Mouse (Mus musculus): Measurements from ENCODE around the gene Pex14. TPM values are rescaled to one million over a fixed set of nuclear protein-coding genes. Genes with fewer than 3 reads are reported as not detected.

Gene Pex14
- polyA plus RNA-seq, 1 experiment from 2014 or later: 54.3 TPM

- peaks cover 56% of the 10 kb centered on the region for H3K4me1 ChIP-seq
- no peak overlapping the region for H3K4me3 ChIP-seq
- 0 out of 2 replicates have a peak, but pooled peaks have one; percentile 2 for ATAC-seq (ENCODE audit: low FRiP score, low read depth)
- H3K4me2 ChIP-seq (replicated peaks): peak overlapping the region; percentile 49
- no peaks in the 10 kb centered on the region for H3K9me3 ChIP-seq
- H3K27ac ChIP-seq: no peak overlapping the region
- H3K9ac ChIP-seq: no peak overlapping the region
- no peaks in the 10 kb centered on the region for H3K36me3 ChIP-seq
- H3K27me3 ChIP-seq: peaks cover 37% of the 10 kb centered on the region
- WGBS: 10% methylated on average over 10 of the region's 10 CpGs
These were observed 50.9 kb downstream of the Pex14 start for GRCm38 (mm10) chr4:149048625-149049228.

- Histone ChIP-seq H3K36me3 (no peaks in the 10 kb centered on the region), H3K4me1 (peaks cover 56% of the 10 kb centered on the region), H3K9me3 (no peaks in the 10 kb centered on the region), H3K9ac (no peak overlapping the region), H3K27ac (no peak overlapping the region), H3K4me2 (replicated peaks) (peak overlapping the region; percentile 21), H3K4me3 (no peak overlapping the region), H3K27me3 (peaks cover 37% of the 10 kb centered on the region)
- ATAC-seq (ENCODE audit: low FRiP score, low read depth): no peak
- 5% methylated on average over 10 of the region's 10 CpGs for WGBS
These were observed 52.3 kb downstream of the Pex14 start for GRCm38 (mm10) chr4:149047360-149047759.

GRCm38 (mm10) chr4:149045885-149046284 is 53.8 kb downstream of the Pex14 start:
- Histone ChIP-seq H3K9ac (no peak overlapping the region), H3K36me3 (no peaks in the 10 kb centered on the region), H3K4me2 (replicated peaks) (no peak overlapping the region), H3K4me3 (no peak overlapping the region), H3K27me3 (peaks cover 29% of the 10 kb centered on the region), H3K9me3 (no peaks in the 10 kb centered on the region), H3K27ac (no peak overlapping the region), H3K4me1 (peaks cover 56% of the 10 kb centered on the region)
- WGBS: 52% methylated on average over 5 of the region's 5 CpGs
- no peak for ATAC-seq (ENCODE audit: low FRiP score, low read depth)

- no peaks in the 10 kb centered on the region for H3K27me3 ChIP-seq
- no peaks in the 10 kb centered on the region for H3K9me3 ChIP-seq
- WGBS: 54% methylated on average over 6 of the region's 6 CpGs
- H3K36me3 ChIP-seq: no peaks in the 10 kb centered on the region
- no peak overlapping the region for H3K27ac ChIP-seq
- no peak overlapping the region for H3K4me3 ChIP-seq
- H3K4me1 ChIP-seq: peaks cover 16% of the 10 kb centered on the region
- H3K9ac ChIP-seq: no peak overlapping the region
- H3K4me2 ChIP-seq (replicated peaks): no peak overlapping the region
- no peak for ATAC-seq (ENCODE audit: low FRiP score, low read depth)
These were observed 59.4 kb downstream of the Pex14 start for GRCm38 (mm10) chr4:149040289-149040688.

- Histone ChIP-seq H3K4me3 (no peak overlapping the region), H3K27ac (no peak overlapping the region), H3K9ac (no peak overlapping the region), H3K4me1 (peaks cover 16% of the 10 kb centered on the region), H3K9me3 (no peaks in the 10 kb centered on the region), H3K36me3 (0 out of 2 replicates have a peak, but pooled peaks cover 3% of the 10 kb centered on the region), H3K4me2 (replicated peaks) (no peak overlapping the region), H3K27me3 (no peaks in the 10 kb centered on the region)
- WGBS: 39% methylated on average over 6 of the region's 6 CpGs
- no peak for ATAC-seq (ENCODE audit: low FRiP score, low read depth)
These were observed 62.0 kb downstream of the Pex14 start for GRCm38 (mm10) chr4:149037706-149038105.

- H3K9ac ChIP-seq: no peak overlapping the region
- whole genome bisulfite sequencing: 63% methylated on average over 9 of the region's 9 CpGs
- no peaks in the 10 kb centered on the region for H3K27me3 ChIP-seq
- ATAC-seq (ENCODE audit: low FRiP score, low read depth): no peak
- no peak overlapping the region for H3K4me2 ChIP-seq (replicated peaks)
- 0 out of 2 replicates have a peak, but pooled peaks cover 3% of the 10 kb centered on the region for H3K36me3 ChIP-seq
- H3K27ac ChIP-seq: no peak overlapping the region
- no peak overlapping the region for H3K4me3 ChIP-seq
- peaks cover 16% of the 10 kb centered on the region for H3K4me1 ChIP-seq
- no peaks in the 10 kb centered on the region for H3K9me3 ChIP-seq
These were observed 63.1 kb downstream of the Pex14 start for GRCm38 (mm10) chr4:149036592-149036991.

GRCm38 (mm10) chr4:149031507-149031906 is 68.2 kb downstream of the Pex14 start:
- 78% methylated on average over 4 of the region's 4 CpGs for WGBS
- H3K36me3 ChIP-seq: peaks cover 6% of the 10 kb centered on the region; the same call in 1 of the 2 replicates
- no peaks in the 10 kb centered on the region for H3K9me3 ChIP-seq
- no peak overlapping the region for H3K4me2 ChIP-seq (replicated peaks)
- no peak overlapping the region for H3K4me3 ChIP-seq
- no peak overlapping the region for H3K27ac ChIP-seq
- no peaks in the 10 kb centered on the region for H3K27me3 ChIP-seq
- no peak for ATAC-seq (ENCODE audit: low FRiP score, low read depth)
- H3K4me1 ChIP-seq: 0 out of 2 replicates have a peak, but pooled peaks cover 4% of the 10 kb centered on the region
- no peak overlapping the region for H3K9ac ChIP-seq

GRCm38 (mm10) chr4:149027571-149027970 is 72.1 kb downstream of the Pex14 start:
- H3K36me3 ChIP-seq: peaks cover 6% of the 10 kb centered on the region
- no peaks in the 10 kb centered on the region for H3K9me3 ChIP-seq
- no peak overlapping the region for H3K4me2 ChIP-seq (replicated peaks)
- H3K4me3 ChIP-seq: no peak overlapping the region
- no peak overlapping the region for H3K27ac ChIP-seq
- 61% methylated on average over 9 of the region's 9 CpGs for WGBS
- ATAC-seq (ENCODE audit: low FRiP score, low read depth): no peak
- no peaks in the 10 kb centered on the region for H3K27me3 ChIP-seq
- H3K9ac ChIP-seq: no peak overlapping the region
- H3K4me1 ChIP-seq: no peaks in the 10 kb centered on the region

- no peak overlapping the region for H3K4me3 ChIP-seq
- WGBS: 75% methylated on average over 10 of the region's 10 CpGs
- H3K27ac ChIP-seq: no peak overlapping the region
- H3K9ac ChIP-seq: no peak overlapping the region
- ATAC-seq (ENCODE audit: low FRiP score, low read depth): no peak
- H3K36me3 ChIP-seq: peaks cover 6% of the 10 kb centered on the region
- no peaks in the 10 kb centered on the region for H3K27me3 ChIP-seq
- H3K4me1 ChIP-seq: no peaks in the 10 kb centered on the region
- no peak overlapping the region for H3K4me2 ChIP-seq (replicated peaks)
- no peaks in the 10 kb centered on the region for H3K9me3 ChIP-seq
These were observed 74.4 kb downstream of the Pex14 start for GRCm38 (mm10) chr4:149025242-149025641.

- Histone ChIP-seq H3K4me3 (no peak overlapping the region), H3K4me1 (0 out of 2 replicates have a peak, but pooled peaks cover 4% of the 10 kb centered on the region), H3K36me3 (peaks cover 3% of the 10 kb centered on the region; the same call in 1 of the 2 replicates), H3K27ac (no peak overlapping the region), H3K9ac (no peak overlapping the region), H3K4me2 (replicated peaks) (no peak overlapping the region), H3K9me3 (no peaks in the 10 kb centered on the region), H3K27me3 (no peaks in the 10 kb centered on the region)
- no peak for ATAC-seq (ENCODE audit: low FRiP score, low read depth)
These were observed 78.7 kb downstream of the Pex14 start for GRCm38 (mm10) chr4:149021021-149021420.

GRCm38 (mm10) chr4:149019456-149019855 is 80.2 kb downstream of the Pex14 start:
- Histone ChIP-seq H3K27ac (no peak overlapping the region), H3K9ac (no peak overlapping the region), H3K27me3 (no peaks in the 10 kb centered on the region), H3K4me3 (no peak overlapping the region), H3K9me3 (no peaks in the 10 kb centered on the region), H3K36me3 (peaks cover 3% of the 10 kb centered on the region; the same call in 1 of the 2 replicates), H3K4me1 (0 out of 2 replicates have a peak, but pooled peaks cover 4% of the 10 kb centered on the region), H3K4me2 (replicated peaks) (no peak overlapping the region)
- ATAC-seq (ENCODE audit: low FRiP score, low read depth): no peak
- WGBS: 77% methylated on average over 6 of the region's 6 CpGs

- 93% methylated on average over 6 of the region's 6 CpGs for WGBS
- H3K9me3 ChIP-seq: no peaks in the 10 kb centered on the region
- no peaks in the 10 kb centered on the region for H3K36me3 ChIP-seq
- no peak overlapping the region for H3K4me3 ChIP-seq
- H3K4me2 ChIP-seq (replicated peaks): no peak overlapping the region
- no peaks in the 10 kb centered on the region for H3K27me3 ChIP-seq
- H3K27ac ChIP-seq: no peak overlapping the region
- ATAC-seq (ENCODE audit: low FRiP score, low read depth): no peak
- no peak overlapping the region for H3K9ac ChIP-seq
- H3K4me1 ChIP-seq: no peaks in the 10 kb centered on the region
These were observed 92.9 kb downstream of the Pex14 start for GRCm38 (mm10) chr4:149006756-149007155.

- 89% methylated on average over 3 of the region's 3 CpGs for WGBS
- H3K9me3 ChIP-seq: no peaks in the 10 kb centered on the region
- ATAC-seq (ENCODE audit: low FRiP score, low read depth): no peak
These were observed 93.6 kb downstream of the Pex14 start for GRCm38 (mm10) chr4:149006107-149006506.

More at GRCm38 (mm10) chr4:149006107-149006506, 93.6 kb downstream of the Pex14 start:
- no peaks in the 10 kb centered on the region for H3K27me3 ChIP-seq
- H3K27ac ChIP-seq: no peak overlapping the region
- H3K9ac ChIP-seq: no peak overlapping the region
- no peaks in the 10 kb centered on the region for H3K4me1 ChIP-seq
- H3K4me2 ChIP-seq (replicated peaks): no peak overlapping the region
- H3K4me3 ChIP-seq: no peak overlapping the region
- H3K36me3 ChIP-seq: 0 out of 2 replicates have a peak, but pooled peaks cover under 1% of the 10 kb centered on the region

Measured in limb, embryonic 13.5 days (tissue).